Mouse (Mus musculus) kidney, postnatal 0 days (tissue): ENCODE measurements around the gene Higd1b. TPM values are rescaled to one million over a fixed set of nuclear protein-coding genes. Genes with fewer than 3 reads are reported as not detected.

ENCODE experiments used
- ATAC-seq: fragments of 200-750 bp; cut with Nextera tagmentation; replicated peaks from 2 replicates; pipeline ENCODE4 v1.8.0; 2017; ENCODE audit warnings: low read depth, moderate number of reproducible peaks, moderate TSS enrichment, moderate library complexity; ENCODE audit not compliant: low FRiP score
- DNase-seq: peaks from one replicate; pipeline ENCODE4 v3.0.0-alpha.2; 2016; ENCODE audit warnings: low spot score
- H3K27ac ChIP-seq: fragments of 300-500 bp; sonication (generic); 2 replicates; pipeline ENCODE4 v1.5.1; 2014; ENCODE audit warnings: mild to moderate bottlenecking
- H3K27me3 ChIP-seq: fragments of 300-500 bp; sonication (generic); 2 replicates; pipeline ENCODE4 v1.6.1; 2014; ENCODE audit warnings: low read length, mixed read lengths; ENCODE audit not compliant: insufficient read depth
- H3K36me3 ChIP-seq: fragments of 300-500 bp; sonication (generic); 2 replicates; pipeline ENCODE4 v1.6.1; 2014; ENCODE audit warnings: low read length, mixed read lengths; ENCODE audit not compliant: insufficient read depth
- H3K4me1 ChIP-seq: fragments of 300-500 bp; sonication (generic); replicated peaks from 2 replicates; pipeline ENCODE4 v1.6.1; 2014; ENCODE audit warnings: antibody characterized with exemption, low read length, mixed read lengths; ENCODE audit not compliant: insufficient read depth
- H3K4me2 ChIP-seq: fragments of 300-500 bp; sonication (generic); 2 replicates; pipeline ENCODE4 v1.6.1; 2014; ENCODE audit warnings: mild to moderate bottlenecking, low read length, moderate library complexity, mixed read lengths
- H3K4me3 ChIP-seq: fragments of 300-500 bp; sonication (generic); replicated peaks from 2 replicates; pipeline ENCODE4 v1.5.1; 2014; ENCODE audit warnings: low read depth, low read length
- H3K9ac ChIP-seq: fragments of 300-500 bp; sonication (generic); 2 replicates; pipeline ENCODE4 v1.6.1; 2014; ENCODE audit warnings: low read depth, low read length
- H3K9me3 ChIP-seq: fragments of 300-500 bp; sonication (generic); replicated peaks from 2 replicates; pipeline ENCODE4 v1.6.1; 2016; ENCODE audit warnings: low read length, inconsistent platforms, mixed read lengths
- CTCF ChIP-seq: IDR thresholded peaks from 2 replicates; pipeline ENCODE4 v1.5.1; 2016; ENCODE audit warnings: antibody characterized with exemption, low read depth, mild to moderate bottlenecking, moderate library complexity
- WGBS: fragments of 180-500 bp; shearing (Covaris S2); extraction: QIAGEN DNeasy Blood & Tissue Kit; methylation state at CpG from one replicate; pipeline ENCODE4 v1.1.7; 2014; 5-methylcytosine and 5-hydroxymethylcytosine counted together
- polyA plus RNA-seq: library from polyadenylated mRNA; unstranded; fragments of >200 nt; fragmentation: Nextera tagmentation; extraction: Ambion mirVana; gene quantifications from 2 replicates; pipeline ENCODE4 v1.2.1, GENCODE M21; 2015

Gene Higd1b
- polyA plus RNA-seq, 1 experiment from 2014 or later, result 3.0 TPM

- Histone ChIP-seq H3K9ac (no peak overlapping the region), H3K9me3 (no peaks in the 10 kb centered on the region), H3K36me3 (peaks cover 71% of the 10 kb centered on the region), H3K27ac (no peak overlapping the region), H3K4me1 (no peaks in the 10 kb centered on the region), H3K27me3 (no peaks in the 10 kb centered on the region), H3K4me3 (no peak overlapping the region), H3K4me2 (no peak overlapping the region)
- ATAC-seq (peak; percentile 61; the same call in 1 of the 2 replicates), DNase-seq (peak; percentile 78)
- TF ChIP-seq CTCF, result peak; percentile 81
- WGBS, result 64% methylated on average over 5 of the region's 5 CpGs
Measured at GRCm38 (mm10) chr11:102851883-102852282, 16.2 kb downstream of the Higd1b start.

DNA sequence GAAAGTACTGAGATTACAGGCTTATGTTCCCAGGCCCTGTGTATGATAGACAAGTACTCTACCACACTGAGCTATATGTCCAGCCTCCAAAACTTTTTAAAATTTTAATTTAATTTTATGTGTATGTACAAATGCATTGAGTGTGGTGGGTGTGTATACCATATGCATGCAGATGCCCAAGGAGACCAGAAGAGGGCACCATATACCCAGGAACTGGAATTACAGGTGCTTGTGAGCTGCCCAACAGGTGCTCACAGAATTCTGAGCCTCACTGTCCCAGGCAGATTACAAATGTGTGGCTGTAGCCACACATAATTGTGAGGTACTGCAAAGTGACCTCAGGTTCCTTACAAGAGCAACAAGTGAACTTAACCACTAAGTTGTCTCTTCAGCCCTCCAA lies 18.1 kb downstream of the Higd1b start:
- Histone ChIP-seq H3K4me3 (no peak overlapping the region), H3K27ac (no peak overlapping the region), H3K4me1 (no peaks in the 10 kb centered on the region), H3K36me3 (peaks cover 65% of the 10 kb centered on the region), H3K27me3 (no peaks in the 10 kb centered on the region), H3K9me3 (no peaks in the 10 kb centered on the region), H3K9ac (no peak overlapping the region), H3K4me2 (no peak overlapping the region)
- DNase-seq (peak; percentile 19), ATAC-seq (no peak)
- TF ChIP-seq CTCF, result peak; percentile 55

- H3K4me3 ChIP-seq, result no peak overlapping the region
- H3K9me3 ChIP-seq, result no peaks in the 10 kb centered on the region
- H3K9ac ChIP-seq, result no peak overlapping the region
- no peak overlapping the region for H3K4me2 ChIP-seq
- no peaks in the 10 kb centered on the region for H3K27me3 ChIP-seq
- H3K27ac ChIP-seq, result no peak overlapping the region
- no peak for DNase-seq
- no peak for ATAC-seq
- no peak for TF ChIP-seq CTCF
- H3K4me1 ChIP-seq, result no peaks in the 10 kb centered on the region
- H3K36me3 ChIP-seq, result peaks cover 64% of the 10 kb centered on the region
- WGBS, result 80% methylated on average over 6 of the region's 6 CpGs
Measured at GRCm38 (mm10) chr11:102855941-102856340, 20.3 kb downstream of the Higd1b start.

DNA sequence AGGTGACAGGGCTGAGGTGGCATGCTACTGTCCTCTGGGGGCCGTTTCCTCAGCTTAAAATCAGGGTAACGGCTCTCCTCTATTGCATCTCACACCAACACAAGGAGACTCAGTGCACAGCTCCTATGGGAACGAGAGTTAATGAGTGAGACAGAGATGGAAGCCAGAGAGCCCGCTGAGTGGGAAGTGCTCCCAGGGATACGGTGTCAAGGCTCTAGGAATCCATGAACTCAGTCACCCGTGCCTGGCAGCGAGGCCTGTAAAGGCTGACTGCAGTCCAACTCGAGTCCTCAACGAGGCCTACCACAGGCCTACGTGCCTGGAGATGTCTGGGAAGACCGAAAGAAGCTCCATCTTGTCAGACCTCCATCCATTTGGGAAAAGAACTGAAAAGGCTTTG lies 23.3 kb downstream of the Higd1b start:
- no peak for DNase-seq
- H3K27me3 ChIP-seq, result no peaks in the 10 kb centered on the region
- H3K9me3 ChIP-seq, result no peaks in the 10 kb centered on the region
- H3K27ac ChIP-seq, result no peak overlapping the region
- ATAC-seq, result no peak
- TF ChIP-seq CTCF, result no peak
- no peak overlapping the region for H3K4me3 ChIP-seq
- peaks cover 68% of the 10 kb centered on the region for H3K36me3 ChIP-seq
- H3K9ac ChIP-seq, result no peak overlapping the region
- no peaks in the 10 kb centered on the region for H3K4me1 ChIP-seq
- H3K4me2 ChIP-seq, result no peak overlapping the region
- 72% methylated on average over 11 of the region's 11 CpGs for WGBS

DNA sequence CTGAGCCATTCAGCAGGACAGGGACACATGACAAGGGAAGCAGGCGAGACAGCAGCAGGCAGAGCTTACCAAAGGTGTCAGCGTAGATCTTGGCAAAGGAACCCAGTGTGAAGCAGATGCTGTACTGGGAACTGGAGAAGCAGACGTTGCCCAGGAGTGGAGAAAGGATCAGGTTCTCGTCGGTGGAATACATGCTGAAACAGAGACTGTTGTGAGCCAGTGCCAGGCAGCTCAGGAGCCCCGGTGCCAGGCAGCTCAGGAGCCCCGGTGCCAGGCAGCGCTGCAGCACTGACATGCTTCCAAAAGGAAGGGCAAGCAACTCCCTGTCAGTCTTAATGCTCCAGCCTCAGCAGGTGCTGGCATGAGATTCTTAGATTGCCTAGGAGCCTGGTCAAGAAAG lies 24.3 kb downstream of the Higd1b start:
- H3K36me3 ChIP-seq, result peaks cover 60% of the 10 kb centered on the region
- H3K4me3 ChIP-seq, result no peak overlapping the region
- H3K27ac ChIP-seq, result no peak overlapping the region
- no peak overlapping the region for H3K9ac ChIP-seq
- H3K4me1 ChIP-seq, result no peaks in the 10 kb centered on the region
- no peak overlapping the region for H3K4me2 ChIP-seq
- 88% methylated on average over 8 of the region's 8 CpGs for WGBS
- no peak for ATAC-seq
- H3K9me3 ChIP-seq, result no peaks in the 10 kb centered on the region
- no peak for DNase-seq
- H3K27me3 ChIP-seq, result no peaks in the 10 kb centered on the region
- no peak for TF ChIP-seq CTCF

DNA sequence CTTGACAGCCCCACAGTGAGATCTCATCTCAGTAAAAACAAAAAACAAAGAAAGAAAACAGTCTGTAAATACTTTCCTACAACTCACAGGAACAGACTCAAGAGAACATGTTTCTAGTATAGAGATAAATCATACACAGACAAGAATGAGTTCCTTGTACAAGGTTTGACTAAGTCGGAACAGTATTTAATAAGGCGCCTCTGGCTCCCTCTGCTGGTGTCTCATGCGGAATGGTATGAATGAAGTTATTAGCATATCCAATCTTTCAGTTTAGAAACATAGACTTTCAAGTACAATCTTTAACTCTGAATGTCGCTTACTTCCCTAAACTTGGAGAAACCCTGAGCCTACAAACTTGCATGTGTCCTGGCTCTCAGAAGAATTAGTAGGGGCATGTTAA lies 28.6 kb downstream of the Higd1b start:
- Histone ChIP-seq H3K4me3 (no peak overlapping the region), H3K4me1 (no peaks in the 10 kb centered on the region), H3K9me3 (no peaks in the 10 kb centered on the region), H3K36me3 (peaks cover 44% of the 10 kb centered on the region), H3K27ac (no peak overlapping the region), H3K4me2 (no peak overlapping the region), H3K9ac (no peak overlapping the region), H3K27me3 (no peaks in the 10 kb centered on the region)
- ATAC-seq (no peak), DNase-seq (peak; percentile 88)
- WGBS, result 26% methylated on average over 4 of the region's 4 CpGs
- TF ChIP-seq CTCF, result peak; percentile 90

DNA sequence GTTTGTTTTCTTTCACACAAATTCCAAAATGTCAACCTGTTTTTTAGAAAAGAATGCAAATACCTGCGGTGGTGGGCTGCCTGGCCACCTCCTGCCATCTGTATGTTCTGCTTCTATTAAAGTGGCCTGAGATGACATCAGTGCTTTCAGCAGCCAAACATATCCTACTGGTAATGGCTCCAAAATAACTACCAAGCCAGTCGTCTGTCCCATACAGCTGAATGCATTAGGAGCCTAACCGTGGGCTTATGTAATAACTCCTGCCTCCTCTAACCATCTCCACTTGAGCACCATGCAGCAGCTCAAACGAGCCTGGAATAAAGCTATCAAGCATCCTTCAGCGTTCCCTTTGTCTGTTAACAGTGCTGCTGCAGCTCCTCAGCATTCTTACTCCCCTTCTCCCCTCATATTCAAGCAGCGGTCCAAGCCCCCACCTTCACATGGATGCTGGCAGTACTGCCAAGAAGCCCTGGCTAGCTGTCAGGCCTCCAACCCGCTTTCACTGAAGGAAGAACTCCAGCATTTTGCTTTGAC lies 39.2 kb downstream of the Higd1b start:
- no peaks in the 10 kb centered on the region for H3K9me3 ChIP-seq
- H3K9ac ChIP-seq, result 0 out of 2 replicates have a peak overlapping the region, but pooled peaks have one; percentile 18
- TF ChIP-seq CTCF, result no peak
- no peak overlapping the region for H3K4me3 ChIP-seq
- H3K36me3 ChIP-seq, result peaks cover 30% of the 10 kb centered on the region; the same call in 1 of the 2 replicates
- H3K4me2 ChIP-seq, result no peak overlapping the region
- H3K27me3 ChIP-seq, result no peaks in the 10 kb centered on the region
- H3K4me1 ChIP-seq, result 0 out of 2 replicates have a peak, but pooled peaks cover 2% of the 10 kb centered on the region
- H3K27ac ChIP-seq, result no peak overlapping the region
- 88% methylated on average over 7 of the region's 7 CpGs for WGBS
- ATAC-seq (no peak), DNase-seq (no peak)
